Mouse (Mus musculus): ENCODE results near the gene Morc2a.

The Morc2a gene

GRCm38 (mm10) chr11:3731469-3731868, 82.5 kb downstream of the Morc2a start:
- Histone ChIP-seq H3K9me3 (ENCODE audit: low read length) (no peaks in the 10 kb centered on the region), H3K27me3 (ENCODE audit: insufficient read depth, low read length) (peaks cover 10% of the 10 kb centered on the region; the same call in 1 of the 2 replicates), H3K4me1 (replicated peaks; ENCODE audit: low read depth, low read length) (peaks cover 12% of the 10 kb centered on the region; the same call in 1 of the 2 replicates), H3K36me3 (ENCODE audit: insufficient read depth, low read length) (no peaks in the 10 kb centered on the region), H3K4me3 (replicated peaks; ENCODE audit: low read length) (no peak overlapping the region)
- TF ChIP-seq NANOG (IDR thresholded peaks at IDR 0.05; ENCODE audit: borderline replicate concordance, low read length) (no peak), POU5F1 (IDR thresholded peaks at IDR 0.05; ENCODE audit: borderline replicate concordance, low read length) (no peak), CTCF (conservative IDR thresholded peaks at IDR 0.05; ENCODE audit: low read length) (no peak)

GRCm38 (mm10) chr11:3733933-3734636, 85.1 kb downstream of the Morc2a start:
- H3K4me3 ChIP-seq (replicated peaks; ENCODE audit: low read length), result no peak overlapping the region
- no peaks in the 10 kb centered on the region for H3K36me3 ChIP-seq (ENCODE audit: insufficient read depth, low read length)
- H3K27me3 ChIP-seq (ENCODE audit: insufficient read depth, low read length), result peaks cover 16% of the 10 kb centered on the region
- no peak for TF ChIP-seq CTCF (conservative IDR thresholded peaks at IDR 0.05; ENCODE audit: low read length)
- TF ChIP-seq POU5F1 (IDR thresholded peaks at IDR 0.05; ENCODE audit: borderline replicate concordance, low read length), result no peak
- TF ChIP-seq NANOG (IDR thresholded peaks at IDR 0.05; ENCODE audit: borderline replicate concordance, low read length), result no peak
- H3K4me1 ChIP-seq (replicated peaks; ENCODE audit: low read depth, low read length), result peaks cover 12% of the 10 kb centered on the region; the same call in 1 of the 2 replicates
- no peaks in the 10 kb centered on the region for H3K9me3 ChIP-seq (ENCODE audit: low read length)

- peak overlapping the region; percentile 29; the same call in 1 of the 2 replicates for H3K4me3 ChIP-seq (replicated peaks; ENCODE audit: low read length)
- H3K9me3 ChIP-seq (ENCODE audit: low read length), result no peaks in the 10 kb centered on the region
- H3K4me1 ChIP-seq (replicated peaks; ENCODE audit: low read depth, low read length), result peaks cover 8% of the 10 kb centered on the region; the same call in 1 of the 2 replicates
- TF ChIP-seq NANOG (IDR thresholded peaks at IDR 0.05; ENCODE audit: borderline replicate concordance, low read length) (no peak), CTCF (conservative IDR thresholded peaks at IDR 0.05; ENCODE audit: low read length) (no peak), POU5F1 (IDR thresholded peaks at IDR 0.05; ENCODE audit: borderline replicate concordance, low read length) (no peak)
- peaks cover 14% of the 10 kb centered on the region for H3K27me3 ChIP-seq (ENCODE audit: insufficient read depth, low read length)
- H3K36me3 ChIP-seq (ENCODE audit: insufficient read depth, low read length), result no peaks in the 10 kb centered on the region
Observed at GRCm38 (mm10) chr11:3735715-3736114, 86.7 kb downstream of the Morc2a start.

GRCm38 (mm10) chr11:3738778-3739177, 89.8 kb downstream of the Morc2a start:
- no peak overlapping the region for H3K4me3 ChIP-seq (replicated peaks; ENCODE audit: low read length)
- no peaks in the 10 kb centered on the region for H3K36me3 ChIP-seq (ENCODE audit: insufficient read depth, low read length)
- peaks cover 8% of the 10 kb centered on the region; the same call in 1 of the 2 replicates for H3K4me1 ChIP-seq (replicated peaks; ENCODE audit: low read depth, low read length)
- no peaks in the 10 kb centered on the region for H3K9me3 ChIP-seq (ENCODE audit: low read length)
- peaks cover 15% of the 10 kb centered on the region for H3K27me3 ChIP-seq (ENCODE audit: insufficient read depth, low read length)
- TF ChIP-seq NANOG (IDR thresholded peaks at IDR 0.05; ENCODE audit: borderline replicate concordance, low read length), result no peak
- TF ChIP-seq CTCF (conservative IDR thresholded peaks at IDR 0.05; ENCODE audit: low read length), result no peak
- TF ChIP-seq POU5F1 (IDR thresholded peaks at IDR 0.05; ENCODE audit: borderline replicate concordance, low read length), result no peak
